Mouse (Mus musculus) left cerebral cortex, adult 9 months (tissue): Measurements from ENCODE around the gene Gm45261.

Experiments
- DNase-seq, 2 experiments: peaks; one replicate each; pipeline ENCODE4 v3.0.0; 2022; ENCODE audit warnings: low spot score in 2 of 2

Gm45261 gene

GRCm38 (mm10) chr1:80461348-80461747 lies at the start of gene Gm45261:
TSS of gene Gm45261 (minus strand) at chr1:80461448.
- no peak for DNase-seq

GRCm38 (mm10) chr1:80504757-80505156 lies 43.5 kb upstream of the Gm45261 start:
- no peak for DNase-seq

- DNase-seq, result no peak
Observed at GRCm38 (mm10) chr1:80504081-80504480, 42.8 kb upstream of the Gm45261 start.

- no peak for DNase-seq
Observed at GRCm38 (mm10) chr1:80502456-80503165, 41.4 kb upstream of the Gm45261 start.

- DNase-seq, result no peak
Observed at GRCm38 (mm10) chr1:80499264-80499663, 38.0 kb upstream of the Gm45261 start.

- no peak for DNase-seq
Observed at GRCm38 (mm10) chr1:80496360-80496759, 35.1 kb upstream of the Gm45261 start.

- DNase-seq, result no peak
Observed at GRCm38 (mm10) chr1:80483419-80483818, 22.2 kb upstream of the Gm45261 start.

GRCm38 (mm10) chr1:80474942-80475341 lies 13.7 kb upstream of the Gm45261 start:
- DNase-seq, result no peak

GRCm38 (mm10) chr1:80472395-80472794 lies 11.1 kb upstream of the Gm45261 start:
- DNase-seq, result no peak

GRCm38 (mm10) chr1:80459923-80460322 lies 1.3 kb downstream of the Gm45261 start:
- no peak for DNase-seq

GRCm38 (mm10) chr1:80459477-80459876 lies 1.8 kb downstream of the Gm45261 start:
- no peak for DNase-seq

- DNase-seq, result no peak
Observed at GRCm38 (mm10) chr1:80453971-80454370, 7.3 kb downstream of the Gm45261 start.

- no peak for DNase-seq
Observed at GRCm38 (mm10) chr1:80451914-80452549, 9.2 kb downstream of the Gm45261 start.

- no peak for DNase-seq
Observed at GRCm38 (mm10) chr1:80447554-80447953, 13.7 kb downstream of the Gm45261 start.

- DNase-seq, result no peak
Observed at GRCm38 (mm10) chr1:80440911-80441310, 20.3 kb downstream of the Gm45261 start.

- no peak for DNase-seq
Observed at GRCm38 (mm10) chr1:80438506-80438905, 22.7 kb downstream of the Gm45261 start.

- no peak for DNase-seq
Observed at GRCm38 (mm10) chr1:80427946-80428345, 33.3 kb downstream of the Gm45261 start.

GRCm38 (mm10) chr1:80427425-80427824 lies 33.8 kb downstream of the Gm45261 start:
- no peak for DNase-seq

GRCm38 (mm10) chr1:80424666-80425065 lies 36.6 kb downstream of the Gm45261 start:
- no peak for DNase-seq

GRCm38 (mm10) chr1:80418321-80419045 lies 42.8 kb downstream of the Gm45261 start:
- DNase-seq, result no peak

GRCm38 (mm10) chr1:80416329-80416728 lies 44.9 kb downstream of the Gm45261 start:
- no peak for DNase-seq

GRCm38 (mm10) chr1:80412521-80412920 lies 48.7 kb downstream of the Gm45261 start:
- DNase-seq, result no peak
